ENCODE assay signal across 20 mouse cellular contexts in the genomic region with DNA sequence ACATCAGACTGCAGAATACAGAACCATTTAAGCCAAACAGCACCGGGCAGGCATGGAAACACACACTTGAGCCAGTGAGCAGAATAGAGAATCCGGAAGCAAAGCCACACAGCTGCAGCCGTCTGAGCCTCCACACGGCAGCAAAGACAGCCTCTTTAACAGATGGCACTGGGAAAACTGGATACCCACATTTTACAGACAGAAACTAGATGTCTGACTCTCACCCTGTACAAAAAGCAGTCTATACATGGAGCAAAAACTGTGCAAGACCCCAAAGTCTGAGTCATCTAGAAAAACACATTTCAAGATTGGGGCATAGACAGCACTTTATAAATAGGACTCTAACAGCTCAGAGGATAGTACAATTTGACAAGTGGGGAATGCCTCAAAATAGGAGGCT. TPM values are rescaled to one million over a fixed set of nuclear protein-coding genes. Genes with fewer than 3 reads are reported as not detected.
DNase-seq lines count a peak whose midpoint lies in the region; ATAC-seq and TF ChIP-seq lines count a peak whose summit lies in the region.
"Had no signal": no experiment of that assay in that cellular context is flagged by ENCODE, and none has a peak within 500 bp of the region (broad histone marks: within the 10 kb centered on the region; RNA-seq: fewer than 3 reads in every experiment).

No protein-coding gene starts in this region.

- H3K4me1 ChIP-seq in forebrain, postnatal 0 days (ENCODE audit: insufficient read depth) = no peaks in the 10 kb centered on the region
- no peaks in the 10 kb centered on the region for H3K4me1 ChIP-seq in forebrain, embryonic 15.5 days
- H3K4me1 ChIP-seq: embryonic facial prominence, embryonic 12.5 days had no signal

- H3K9me3 ChIP-seq in forebrain, postnatal 0 days (ENCODE audit: low read length) = no peaks in the 10 kb centered on the region
- H3K9me3 ChIP-seq in forebrain, embryonic 15.5 days = no peaks in the 10 kb centered on the region
- H3K9me3 ChIP-seq: embryonic facial prominence, embryonic 12.5 days; forebrain, embryonic 12.5 days; heart, embryonic 12.5 days; hindbrain, embryonic 10.5 days had no signal

- peak; percentile 38 for DNase-seq in forebrain, postnatal 0 days
- DNase-seq in left cerebral cortex, adult 2 months (ENCODE audit: extremely low spot score in 1 of 2, low spot score in 2 of 2) = no peak
- DNase-seq in left cerebral cortex, postnatal 4 days = no peak
- peak; percentile 39 to 42 for DNase-seq in right cerebral cortex, postnatal 10 days (ENCODE audit: low spot score in 2 of 2)
- DNase-seq in right cerebral cortex, postnatal 4 days = no peak
- DNase-seq in spleen, postnatal 36 days (ENCODE audit: low spot score in 2 of 2) = no peak
- DNase-seq: adrenal gland, postnatal 10 days; cerebellum, adult 11-12 months; cerebellum, adult 9-10 months; cerebellum, postnatal 25 days; gastrocnemius, postnatal 25 days had no signal

- intact Hi-C loops in left cerebral cortex, adult 2 months (cut with DNase I) = no loop called here
- intact Hi-C loops in left cerebral cortex, postnatal 4 days (cut with DNase I) = no loop called here

- H3K9ac ChIP-seq in forebrain, postnatal 0 days = no peak overlapping the region
- no peak overlapping the region for H3K9ac ChIP-seq in forebrain, embryonic 15.5 days (replicated peaks)
- H3K9ac ChIP-seq: embryonic facial prominence, embryonic 12.5 days; forebrain, embryonic 12.5 days; heart, embryonic 12.5 days; hindbrain, embryonic 14.5 days had no signal

- 60% methylated on average over 4 of the region's 4 CpGs for WGBS in forebrain, postnatal 0 days
- WGBS in forebrain, embryonic 15.5 days = 71% methylated on average over 4 of the region's 4 CpGs

- no peak overlapping the region; the same call in 1 of the 2 replicates for H3K27ac ChIP-seq in forebrain, postnatal 0 days (ENCODE audit: low read depth, low read length)
- no peak overlapping the region for H3K27ac ChIP-seq in forebrain, embryonic 15.5 days (replicated peaks)
- H3K27ac ChIP-seq in left cerebral cortex, adult 2 months = peak overlapping the region; percentile 59; the same call in 1 of the 2 replicates
- H3K27ac ChIP-seq: embryonic facial prominence, embryonic 12.5 days; forebrain, embryonic 12.5 days; hindbrain, embryonic 10.5 days; hindbrain, embryonic 14.5 days had no signal

- H3K4me3 ChIP-seq in forebrain, postnatal 0 days (ENCODE audit: low read depth, low read length) = no peak overlapping the region
- H3K4me3 ChIP-seq in forebrain, embryonic 15.5 days = no peak overlapping the region
- H3K4me3 ChIP-seq in left cerebral cortex, adult 2 months = no peak overlapping the region
- H3K4me3 ChIP-seq: embryonic facial prominence, embryonic 12.5 days; forebrain, embryonic 12.5 days; heart, embryonic 12.5 days; hindbrain, embryonic 10.5 days had no signal

- no peaks in the 10 kb centered on the region for H3K27me3 ChIP-seq in forebrain, postnatal 0 days (ENCODE audit: insufficient read depth, low read length)
- H3K27me3 ChIP-seq in forebrain, embryonic 15.5 days = no peaks in the 10 kb centered on the region
- H3K27me3 ChIP-seq: embryonic facial prominence, embryonic 12.5 days; forebrain, embryonic 12.5 days; heart, embryonic 12.5 days had no signal

- no peak for TF ChIP-seq CTCF in forebrain, postnatal 0 days (IDR thresholded peaks at IDR 0.05; ENCODE audit: low read depth)
- TF ChIP-seq CTCF in left cerebral cortex, adult 2 months (IDR thresholded peaks at IDR 0.05) = no peak

- H3K4me2 ChIP-seq in forebrain, postnatal 0 days (ENCODE audit: low read depth) = no peak overlapping the region
- H3K4me2 ChIP-seq in forebrain, embryonic 15.5 days (replicated peaks) = no peak overlapping the region
- H3K4me2 ChIP-seq: embryonic facial prominence, embryonic 12.5 days; forebrain, embryonic 12.5 days; heart, embryonic 12.5 days; hindbrain, embryonic 14.5 days had no signal

- 0 out of 2 replicates have a peak, but pooled peaks cover 4% of the 10 kb centered on the region for H3K36me3 ChIP-seq in forebrain, postnatal 0 days (ENCODE audit: insufficient read depth)
- H3K36me3 ChIP-seq in forebrain, embryonic 15.5 days = no peaks in the 10 kb centered on the region

- peak; percentile 54 for ATAC-seq in forebrain, postnatal 0 days
- ATAC-seq in forebrain, embryonic 15.5 days (replicated peaks) = no peak

RNA-seq across cellular contexts. Expression of a gene that starts 25.2 kb away (rescaled TPM):
- 11.1 and 21.6 TPM in 2 replicates for total RNA-seq in forebrain, postnatal 0 days (2014; rRNA removed)
- 67.8 and 78.9 TPM in 2 replicates for polyA plus RNA-seq in forebrain, postnatal 0 days (2015; fragmentation: Nextera tagmentation; extraction: Ambion mirVana)
- polyA plus RNA-seq in forebrain, embryonic 15.5 days (2015; fragmentation: Nextera tagmentation; extraction: Ambion mirVana) = 67.6 and 68.6 TPM in 2 replicates
- 10 to 100 TPM; 36.4 to 42.7 TPM for total RNA-seq in left cerebral cortex, adult 2 months (2021)
- total RNA-seq in left cerebral cortex, postnatal 4 days (2021) = 10 to 100 TPM; 26.7 to 30.1 TPM

RNA-seq across cellular contexts. Expression of a gene that starts 25.8 kb away (rescaled TPM):
- total RNA-seq in forebrain, postnatal 0 days (2014; rRNA removed) = 3.0 and 4.2 TPM in 2 replicates
- polyA plus RNA-seq in forebrain, postnatal 0 days (2015; fragmentation: Nextera tagmentation; extraction: Ambion mirVana) = 2.6 and 4.8 TPM in 2 replicates
- polyA plus RNA-seq in forebrain, embryonic 15.5 days (2015; fragmentation: Nextera tagmentation; extraction: Ambion mirVana) = 2.6 and 4.1 TPM in 2 replicates
- total RNA-seq in left cerebral cortex, adult 2 months (2021) = 1 to 10 TPM; 7.3 to 7.7 TPM
- 1 to 10 TPM; 2.0 to 5.7 TPM for total RNA-seq in left cerebral cortex, postnatal 4 days (2021)
- total RNA-seq: granulocyte monocyte progenitor cell, adult 5-6 weeks; heart, postnatal 25 days; MEL had no signal

Comparison
In these comparisons a context has a peak if more than half of its experiments do, and no peak if none do; other contexts are left out.
1. DNase-seq: peak in forebrain, postnatal 0 days (single experiment) and right cerebral cortex, postnatal 10 days (2 of 2); none in left cerebral cortex, adult 2 months (0 of 2), left cerebral cortex, postnatal 4 days (single experiment), right cerebral cortex, postnatal 4 days (single experiment) and spleen, postnatal 36 days (0 of 2).